Mouse (Mus musculus) MEL (cell line): Measurements from ENCODE around the gene Oscar. TPM values are rescaled to one million over a fixed set of nuclear protein-coding genes. Genes with fewer than 3 reads are reported as not detected.

Experiments used
- DNase-seq: peaks from one replicate; pipeline ENCODE4 v3.0.0; 2011; ENCODE audit warnings: low read depth, low spot score
- H3K27ac ChIP-seq: 2 replicates; pipeline ENCODE4 v1.5.1; 2012; ENCODE audit warnings: low read depth, mild to moderate bottlenecking, control low read depth, low read length, moderate library complexity; ENCODE audit not compliant: control insufficient read depth
- H3K27me3 ChIP-seq, 2 experiments: fragments of 150-350 bp in 1 of 2; sonication (generic) in 1 of 2; 2 replicates each; pipeline ENCODE4 v1.6.1; 2012; ENCODE audit warnings: low read length in 2 of 2, mild to moderate bottlenecking in 2 of 2, improper control_type of control experiment in 1 of 2, moderate library complexity in 1 of 2; ENCODE audit not compliant: insufficient read depth in 2 of 2, control insufficient read depth in 1 of 2
- H3K36me3 ChIP-seq, 2 experiments: 2 replicates each; pipeline ENCODE4 v1.6.1; 2012 to 2014; ENCODE audit warnings: low read length in 2 of 2, improper control_type of control experiment in 1 of 2, inconsistent platforms in 1 of 2, mild to moderate bottlenecking in 1 of 2; ENCODE audit not compliant: insufficient read depth in 2 of 2, control insufficient read depth in 1 of 2
- H3K4me1 ChIP-seq, 2 experiments: fragments of 150-350 bp in 1 of 2; sonication (generic) in 1 of 2; 2 replicates each; pipeline ENCODE4 v1.6.1; 2012; ENCODE audit warnings: low read length in 2 of 2, improper control_type of control experiment in 1 of 2, mild to moderate bottlenecking in 1 of 2; ENCODE audit not compliant: insufficient read depth in 2 of 2, control insufficient read depth in 1 of 2
- H3K4me3 ChIP-seq, 2 experiments: fragments of 150-350 bp in 1 of 2; sonication (generic) in 1 of 2; 2 replicates each; pipeline ENCODE4 v1.5.1; 2012; ENCODE audit warnings: low read depth in 2 of 2, low read length in 2 of 2, mild to moderate bottlenecking in 2 of 2, moderate library complexity in 2 of 2, control low read depth in 1 of 2, improper control_type of control experiment in 1 of 2; ENCODE audit not compliant: control insufficient read depth in 1 of 2, insufficient read depth in 1 of 2
- H3K79me2 ChIP-seq: 2 replicates; pipeline ENCODE4 v1.6.1; 2012; ENCODE audit warnings: mild to moderate bottlenecking, low read length, moderate library complexity; ENCODE audit not compliant: control insufficient read depth, poor library complexity, insufficient read depth
- H3K9ac ChIP-seq: 2 replicates; pipeline ENCODE4 v1.6.1; 2012; ENCODE audit warnings: low read depth, mild to moderate bottlenecking, control low read depth, low read length, moderate library complexity; ENCODE audit not compliant: control insufficient read depth, poor library complexity, severe bottlenecking
- H3K9me3 ChIP-seq: fragments of 150-350 bp; sonication (generic); replicated peaks from 2 replicates; pipeline ENCODE4 v1.6.1; 2012; ENCODE audit warnings: mild to moderate bottlenecking, low read length, improper control_type of control experiment, moderate library complexity; ENCODE audit not compliant: insufficient read depth
- BHLHE40 ChIP-seq: IDR thresholded peaks from 2 replicates; pipeline ENCODE4 v1.6.1; 2012; ENCODE audit warnings: low read depth, mild to moderate bottlenecking, inconsistent platforms, low read length, improper control_type of control experiment, borderline replicate concordance
- CHD2 ChIP-seq: IDR thresholded peaks from 2 replicates; pipeline ENCODE4 v1.6.1; 2011; ENCODE audit warnings: low read length, improper control_type of control experiment
- CTCF ChIP-seq, 3 experiments: IDR thresholded peaks in 2 of 3; conservative IDR thresholded peaks in 1 of 3; 2 replicates each; pipeline ENCODE4 v1.5.1; 2011 to 2012; ENCODE audit warnings: low read length in 3 of 3, low read depth in 2 of 3, mild to moderate bottlenecking in 2 of 3, improper control_type of control experiment in 1 of 3, inconsistent platforms in 1 of 3, mixed read lengths in 1 of 3, moderate library complexity in 1 of 3; ENCODE audit not compliant: control insufficient read depth in 1 of 3, insufficient read depth in 1 of 3, poor library complexity in 1 of 3, severe bottlenecking in 1 of 3
- ELF1 ChIP-seq: IDR thresholded peaks from 2 replicates; pipeline ENCODE4 v1.6.1; 2014; ENCODE audit warnings: low read depth, mild to moderate bottlenecking, inconsistent platforms, low read length, improper control_type of control experiment, moderate library complexity
- EP300 ChIP-seq, 2 experiments: IDR thresholded peaks; 2 replicates each; pipeline ENCODE4 v1.6.1; 2011; ENCODE audit warnings: improper control_type of control experiment in 2 of 2, low read length in 2 of 2, low read depth in 1 of 2, mild to moderate bottlenecking in 1 of 2
- ETS1 ChIP-seq: IDR thresholded peaks from 2 replicates; pipeline ENCODE4 v1.6.1; 2012; ENCODE audit warnings: low read depth, mild to moderate bottlenecking, inconsistent platforms, low read length, improper control_type of control experiment, moderate library complexity
- GABPA ChIP-seq: IDR thresholded peaks from 2 replicates; pipeline ENCODE4 v1.6.1; 2012; ENCODE audit warnings: low read depth, mild to moderate bottlenecking, inconsistent platforms, low read length, improper control_type of control experiment, moderate library complexity
- GATA1 ChIP-seq: IDR thresholded peaks from 2 replicates; pipeline ENCODE4 v1.6.1; 2011; ENCODE audit warnings: low read depth, low read length, improper control_type of control experiment
- KAT2A ChIP-seq: conservative IDR thresholded peaks from 2 replicates; pipeline ENCODE4 v1.6.1; 2012; ENCODE audit warnings: low read depth, low read length, improper control_type of control experiment, inconsistent platforms
- MAFK ChIP-seq: IDR thresholded peaks from 2 replicates; pipeline ENCODE4 v1.6.1; 2011; ENCODE audit warnings: low read depth, mild to moderate bottlenecking, low read length, improper control_type of control experiment, borderline replicate concordance
- MAX ChIP-seq: IDR thresholded peaks from 2 replicates; pipeline ENCODE4 v1.6.1; 2011; ENCODE audit warnings: low read length, improper control_type of control experiment
- MXI1 ChIP-seq: IDR thresholded peaks from 2 replicates; pipeline ENCODE4 v1.6.1; 2011; ENCODE audit warnings: mild to moderate bottlenecking, low read depth, low read length, improper control_type of control experiment
- MYC ChIP-seq: IDR thresholded peaks from 2 replicates; pipeline ENCODE4 v1.6.1; 2011; ENCODE audit warnings: low read depth, mild to moderate bottlenecking, low read length, improper control_type of control experiment, moderate library complexity
- NELFE ChIP-seq: IDR thresholded peaks from 2 replicates; pipeline ENCODE4 v1.6.1; 2011; ENCODE audit warnings: low read depth, low read length, improper control_type of control experiment
- NRF1 ChIP-seq: IDR thresholded peaks from 2 replicates; pipeline ENCODE4 v1.6.1; 2014; ENCODE audit warnings: low read depth, mild to moderate bottlenecking, inconsistent platforms, low read length, improper control_type of control experiment, moderate library complexity; ENCODE audit not compliant: poor library complexity, insufficient read depth, severe bottlenecking
- POLR2A ChIP-seq, 2 experiments: IDR thresholded peaks; 2 replicates each; pipeline ENCODE4 v1.6.1; 2011 to 2012; ENCODE audit warnings: low read length in 2 of 2, mild to moderate bottlenecking in 2 of 2, control low read depth in 1 of 2, improper control_type of control experiment in 1 of 2, low read depth in 1 of 2, moderate library complexity in 1 of 2; ENCODE audit not compliant: control insufficient read depth in 1 of 2, insufficient read depth in 1 of 2, poor library complexity in 1 of 2
- POLR2AphosphoS2 ChIP-seq: IDR thresholded peaks from 2 replicates; pipeline ENCODE4 v1.6.1; 2011; ENCODE audit warnings: low read length, improper control_type of control experiment
- POLR2AphosphoS5 ChIP-seq: IDR thresholded peaks from 2 replicates; pipeline ENCODE4 v1.6.1; 2012; ENCODE audit warnings: low read depth, borderline replicate concordance, mild to moderate bottlenecking, inconsistent platforms, low read length, moderate library complexity, mixed read lengths
- RAD21 ChIP-seq: IDR thresholded peaks from 2 replicates; pipeline ENCODE4 v1.6.1; 2011; ENCODE audit warnings: mild to moderate bottlenecking, low read depth, low read length, improper control_type of control experiment
- SIN3A ChIP-seq: IDR thresholded peaks from 2 replicates; pipeline ENCODE4 v1.6.1; 2012; ENCODE audit warnings: low read length, improper control_type of control experiment, inconsistent platforms
- SMC3 ChIP-seq: IDR thresholded peaks from 2 replicates; pipeline ENCODE4 v1.6.1; 2011; ENCODE audit warnings: low read depth, low read length, improper control_type of control experiment
- TAL1 ChIP-seq: IDR thresholded peaks from 2 replicates; pipeline ENCODE4 v1.6.1; 2012; ENCODE audit warnings: mild to moderate bottlenecking, inconsistent platforms, low read length, moderate library complexity, mixed read lengths
- TCF12 ChIP-seq: IDR thresholded peaks from 2 replicates; pipeline ENCODE4 v1.6.1; 2014; ENCODE audit warnings: low read depth, mild to moderate bottlenecking, inconsistent platforms, low read length, improper control_type of control experiment, moderate library complexity
- UBTF ChIP-seq: IDR thresholded peaks from 2 replicates; pipeline ENCODE4 v1.6.1; 2012; ENCODE audit warnings: low read depth, mild to moderate bottlenecking, inconsistent platforms, low read length, improper control_type of control experiment, moderate library complexity, borderline replicate concordance; ENCODE audit not compliant: insufficient read depth
- USF1 ChIP-seq: IDR thresholded peaks from 2 replicates; pipeline ENCODE4 v1.6.1; 2014; ENCODE audit warnings: low read depth, mild to moderate bottlenecking, inconsistent platforms, low read length, improper control_type of control experiment, moderate library complexity
- USF2 ChIP-seq, 2 experiments: IDR thresholded peaks; 2 replicates each; pipeline ENCODE4 v1.6.1; 2011 to 2012; ENCODE audit warnings: improper control_type of control experiment in 2 of 2, low read length in 2 of 2, borderline replicate concordance in 1 of 2, inconsistent platforms in 1 of 2, low read depth in 1 of 2, mild to moderate bottlenecking in 1 of 2; ENCODE audit not compliant: insufficient read depth in 1 of 2
- ZC3H11A ChIP-seq: IDR thresholded peaks from 2 replicates; pipeline ENCODE4 v1.6.1; 2012; ENCODE audit warnings: low read depth, mild to moderate bottlenecking, inconsistent platforms, low read length, improper control_type of control experiment
- ZKSCAN1 ChIP-seq: IDR thresholded peaks from 2 replicates; pipeline ENCODE4 v1.6.1; 2012; ENCODE audit warnings: low read depth, mild to moderate bottlenecking, inconsistent platforms, low read length, improper control_type of control experiment, moderate library complexity
- ZMIZ1 ChIP-seq: IDR thresholded peaks from 2 replicates; pipeline ENCODE4 v1.6.1; 2012; ENCODE audit warnings: low read depth, mild to moderate bottlenecking, inconsistent platforms, low read length, improper control_type of control experiment, moderate library complexity
- polyA plus RNA-seq, 2 experiments: library from polyadenylated mRNA; stranded (reverse) in 1 of 2; unstranded in 1 of 2; fragments of >175 nt in 1 of 2; fragments of >200 nt in 1 of 2; gene quantifications; 2 replicates each; pipeline versions ENCODE4 v1.2.1 to v1.2.4; 2012; ENCODE audit warnings: low replicate concordance in 2 of 2, low read depth in 1 of 2; ENCODE audit not compliant: insufficient read length in 2 of 2, insufficient read depth in 1 of 2, missing spikeins in 1 of 2
- total RNA-seq: library from RNA; depleted of rRNA; stranded (reverse); fragments of 300-350 nt; gene quantifications from 2 replicates; pipeline ENCODE4 v1.2.3, GENCODE M21; 2012

Oscar gene
- total and polyA plus RNA-seq, 3 experiments, result not detected

GRCm38 (mm10) chr7:3576354-3577124 lies 39.4 kb downstream of the Oscar start (continued):
- TF ChIP-seq GABPA, result no peak
- no peak for TF ChIP-seq ZKSCAN1
- peak; percentile 76 for TF ChIP-seq GATA1
- peak; percentile 66 for TF ChIP-seq ETS1
- no peak; the same call in 1 of the 2 replicates for TF ChIP-seq TAL1
- TF ChIP-seq POLR2AphosphoS2, result no peak
- TF ChIP-seq NELFE, result no peak
- 0 out of 2 replicates have a peak, but pooled peaks have one; percentile 17 for TF ChIP-seq ELF1
- TF ChIP-seq KAT2A, result 0 out of 2 replicates have a peak, but pooled peaks have one; percentile 16
- TF ChIP-seq ZC3H11A, result no peak
- TF ChIP-seq BHLHE40, result 0 out of 2 replicates have a peak, but pooled peaks have one; percentile 20
- TF ChIP-seq MXI1, result peak; percentile 43; the same call in 1 of the 2 replicates
- no peak for TF ChIP-seq USF1
- no peak for TF ChIP-seq MAX
- no peak for TF ChIP-seq MYC
- no peak for TF ChIP-seq CHD2
- TF ChIP-seq CTCF (IDR thresholded peaks at IDR 0.05 in 2 of 3, conservative IDR thresholded peaks at IDR 0.05 in 1 of 3; ENCODE audit: control insufficient read depth in 1 of 3, insufficient read depth in 1 of 3, low read depth in 2 of 3, low read length in 3 of 3, poor library complexity in 1 of 3, severe bottlenecking in 1 of 3), result no peak
- no peak for TF ChIP-seq POLR2A (IDR thresholded peaks at IDR 0.05; ENCODE audit: control insufficient read depth in 1 of 2, insufficient read depth in 1 of 2, low read depth in 1 of 2, low read length in 2 of 2, poor library complexity in 1 of 2)
- no peak for TF ChIP-seq POLR2AphosphoS5
- TF ChIP-seq ZMIZ1, result no peak

GRCm38 (mm10) chr7:3574216-3574615 lies 41.7 kb downstream of the Oscar start:
- Histone ChIP-seq H3K9ac (no peak overlapping the region), H3K9me3 (no peaks in the 10 kb centered on the region), H3K27ac (no peak overlapping the region), H3K4me3 (no peak overlapping the region), H3K36me3 (peaks cover 0 to 35% of the 10 kb centered on the region in 2 experiments; a peak in 2 of 4 replicates), H3K27me3 (no peaks in the 10 kb centered on the region), H3K79me2 (no peaks in the 10 kb centered on the region), H3K4me1 (peaks cover 12 to 35% of the 10 kb centered on the region in 2 experiments)
- DNase-seq, result peak; percentile 70
- TF ChIP-seq ETS1 (no peak), ELF1 (no peak), SIN3A (no peak), SMC3 (peak; percentile 29; the same call in 1 of the 2 replicates), ZMIZ1 (no peak), RAD21 (peak; percentile 61), NRF1 (no peak), UBTF (no peak), BHLHE40 (no peak), USF2 (IDR thresholded peaks at IDR 0.05; ENCODE audit: borderline replicate concordance in 1 of 2, insufficient read depth in 1 of 2, low read depth in 1 of 2, low read length in 2 of 2) (no peak), POLR2AphosphoS2 (no peak), NELFE (no peak), MAFK (no peak), USF1 (no peak), MAX (no peak), MXI1 (no peak), TCF12 (no peak), MYC (no peak), CTCF (IDR thresholded peaks at IDR 0.05 in 2 of 3, conservative IDR thresholded peaks at IDR 0.05 in 1 of 3; ENCODE audit: control insufficient read depth in 1 of 3, insufficient read depth in 1 of 3, low read depth in 2 of 3, low read length in 3 of 3, poor library complexity in 1 of 3, severe bottlenecking in 1 of 3) (peak in 2 of 3 experiments; percentile 40 to 62; a peak in 4 of 6 replicates), EP300 (IDR thresholded peaks at IDR 0.05; ENCODE audit: low read depth in 1 of 2, low read length in 2 of 2) (no peak), TAL1 (no peak), ZKSCAN1 (no peak), POLR2A (IDR thresholded peaks at IDR 0.05; ENCODE audit: control insufficient read depth in 1 of 2, insufficient read depth in 1 of 2, low read depth in 1 of 2, low read length in 2 of 2, poor library complexity in 1 of 2) (no peak), KAT2A (no peak), GATA1 (peak; percentile 20; the same call in 1 of the 2 replicates)
